Mouse (Mus musculus) 3134 (cell line): ENCODE data around the gene Iqsec1.

ENCODE experiments used
- DNase-seq: peaks from one replicate; pipeline ENCODE4 v3.0.0-alpha.2; 2011; ENCODE audit warnings: low spot score; ENCODE audit not compliant: insufficient read length; ENCODE audit errors: extremely low read depth

Iqsec1 gene

GRCm38 (mm10) chr6:90892401-90892800, 96.1 kb downstream of the Iqsec1 start:
- no peak for DNase-seq

GRCm38 (mm10) chr6:90889356-90890285, 98.9 kb downstream of the Iqsec1 start:
- no peak for DNase-seq

- no peak for DNase-seq
Observed at GRCm38 (mm10) chr6:90887024-90887775, 101.3 kb downstream of the Iqsec1 start.

GRCm38 (mm10) chr6:90885626-90886025, 102.9 kb downstream of the Iqsec1 start:
- no peak for DNase-seq

- no peak for DNase-seq
Observed at GRCm38 (mm10) chr6:90884631-90885030, 103.9 kb downstream of the Iqsec1 start.

GRCm38 (mm10) chr6:90880975-90881374, 107.5 kb downstream of the Iqsec1 start:
- DNase-seq: no peak

GRCm38 (mm10) chr6:90880404-90880803, 108.1 kb downstream of the Iqsec1 start:
- no peak for DNase-seq

- DNase-seq: no peak
Observed at GRCm38 (mm10) chr6:90871581-90871980, 116.9 kb downstream of the Iqsec1 start.

- DNase-seq: no peak
Observed at GRCm38 (mm10) chr6:90868033-90868432, 120.5 kb downstream of the Iqsec1 start.

GRCm38 (mm10) chr6:90861370-90861769, 127.1 kb downstream of the Iqsec1 start:
- DNase-seq: no peak

GRCm38 (mm10) chr6:90857844-90858243, 130.6 kb downstream of the Iqsec1 start:
- no peak for DNase-seq

GRCm38 (mm10) chr6:90852360-90852759, 136.1 kb downstream of the Iqsec1 start:
- no peak for DNase-seq

GRCm38 (mm10) chr6:90848068-90848467, 140.4 kb downstream of the Iqsec1 start:
- no peak for DNase-seq

- DNase-seq: no peak
Observed at GRCm38 (mm10) chr6:90847523-90847922, 141.0 kb downstream of the Iqsec1 start.

- no peak for DNase-seq
Observed at GRCm38 (mm10) chr6:90839972-90840371, 148.5 kb downstream of the Iqsec1 start.

- DNase-seq: no peak
Observed at GRCm38 (mm10) chr6:90836749-90837148, 151.7 kb downstream of the Iqsec1 start.

- no peak for DNase-seq
Observed at GRCm38 (mm10) chr6:90829536-90829935, 158.9 kb downstream of the Iqsec1 start.

- DNase-seq: no peak
Observed at GRCm38 (mm10) chr6:90825063-90825462, 163.4 kb downstream of the Iqsec1 start.

GRCm38 (mm10) chr6:90823322-90823721, 165.2 kb downstream of the Iqsec1 start:
- no peak for DNase-seq

- no peak for DNase-seq
Observed at GRCm38 (mm10) chr6:90821916-90822602, 166.4 kb downstream of the Iqsec1 start.

GRCm38 (mm10) chr6:90819880-90820279, 168.6 kb downstream of the Iqsec1 start:
- DNase-seq: no peak
